Mouse (Mus musculus): ENCODE results near the gene Cdc14b. TPM values are rescaled to one million over a fixed set of nuclear protein-coding genes. Genes with fewer than 3 reads are reported as not detected.
A peak's percentile ranks its signal among the peaks of the same experiment; 100 is the strongest.

Gene Cdc14b
- polyA plus RNA-seq (2014; fragmentation: Nextera tagmentation; extraction: Ambion mirVana): 39.9 and 41.0 TPM in 2 replicates

DNA sequence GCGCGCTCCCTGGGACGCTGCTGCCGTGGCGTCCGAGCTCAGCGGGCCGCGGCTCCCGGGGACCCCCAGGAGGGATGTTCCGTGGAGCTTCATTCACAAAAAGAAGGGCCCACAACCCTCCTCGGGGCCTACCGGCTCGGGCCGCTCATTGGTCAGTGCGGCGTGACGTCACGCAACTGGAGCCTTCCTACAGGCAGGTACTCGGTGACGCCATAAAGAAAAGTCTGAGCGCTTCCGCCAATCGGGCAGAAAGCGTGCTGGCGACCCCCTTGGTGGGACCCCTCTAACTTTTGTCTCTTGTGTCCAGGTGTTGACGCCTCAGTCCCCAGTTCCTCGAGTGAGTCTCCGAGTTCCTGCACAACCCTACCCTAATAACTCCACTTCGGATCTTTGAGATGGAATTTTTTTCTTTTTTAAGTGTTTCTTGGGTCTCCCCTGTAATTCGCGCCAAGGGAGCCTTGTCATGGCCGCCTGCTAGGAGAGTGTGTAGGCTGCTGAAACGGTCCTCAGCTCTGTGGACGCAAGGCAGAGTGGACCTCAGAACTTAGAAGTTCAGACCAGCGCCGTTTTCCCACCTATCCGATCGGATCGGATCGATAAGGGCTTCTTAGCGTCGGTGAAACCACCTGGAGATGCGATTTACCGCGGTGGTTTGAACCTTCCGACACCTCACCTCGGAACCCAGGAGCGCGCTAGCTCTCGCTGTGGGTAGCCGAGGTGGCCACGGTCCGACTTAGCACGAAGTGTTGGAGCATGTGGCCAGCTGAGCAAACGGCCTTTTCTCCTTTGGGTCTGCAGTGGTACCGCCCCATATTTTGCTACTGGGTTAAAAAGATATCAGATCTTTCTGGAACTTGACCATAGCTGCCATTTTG is at the start of gene Cdc14b:
Cdc14b (minus strand) TSS at position 412 of the 875 bp plus-strand sequence.
- Histone ChIP-seq H3K27me3 (ENCODE audit: control insufficient read depth, insufficient read depth, low read length) (no peaks in the 10 kb centered on the region), H3K4me3 (ENCODE audit: low read depth, low read length) (peak within 1 kb of the TSS; percentile 78), H3K9me3 (ENCODE audit: control insufficient read depth, low read length) (no peaks in the 10 kb centered on the region), H3K9ac (ENCODE audit: low read length) (peak within 1 kb of the TSS; percentile 76), H3K27ac (replicated peaks; ENCODE audit: low read depth, low read length) (no peak within 1 kb of the TSS), H3K36me3 (ENCODE audit: control insufficient read depth, insufficient read depth, low read length) (no peaks in the 10 kb centered on the region), H3K4me2 (ENCODE audit: low read depth, severe bottlenecking) (peak within 1 kb of the TSS; percentile 98), H3K4me1 (ENCODE audit: control insufficient read depth, insufficient read depth, low read length) (0 out of 2 replicates have a peak, but pooled peaks cover 2% of the 10 kb centered on the region)
- WGBS: under 1% methylated on average over 57 of the region's 57 CpGs
- peak; percentile 96 for ATAC-seq (ENCODE audit: insufficient number of reproducible peaks, low FRiP score, low TSS enrichment, low read depth)
- DNase-seq (ENCODE audit: low spot score): peak; percentile 97

DNA sequence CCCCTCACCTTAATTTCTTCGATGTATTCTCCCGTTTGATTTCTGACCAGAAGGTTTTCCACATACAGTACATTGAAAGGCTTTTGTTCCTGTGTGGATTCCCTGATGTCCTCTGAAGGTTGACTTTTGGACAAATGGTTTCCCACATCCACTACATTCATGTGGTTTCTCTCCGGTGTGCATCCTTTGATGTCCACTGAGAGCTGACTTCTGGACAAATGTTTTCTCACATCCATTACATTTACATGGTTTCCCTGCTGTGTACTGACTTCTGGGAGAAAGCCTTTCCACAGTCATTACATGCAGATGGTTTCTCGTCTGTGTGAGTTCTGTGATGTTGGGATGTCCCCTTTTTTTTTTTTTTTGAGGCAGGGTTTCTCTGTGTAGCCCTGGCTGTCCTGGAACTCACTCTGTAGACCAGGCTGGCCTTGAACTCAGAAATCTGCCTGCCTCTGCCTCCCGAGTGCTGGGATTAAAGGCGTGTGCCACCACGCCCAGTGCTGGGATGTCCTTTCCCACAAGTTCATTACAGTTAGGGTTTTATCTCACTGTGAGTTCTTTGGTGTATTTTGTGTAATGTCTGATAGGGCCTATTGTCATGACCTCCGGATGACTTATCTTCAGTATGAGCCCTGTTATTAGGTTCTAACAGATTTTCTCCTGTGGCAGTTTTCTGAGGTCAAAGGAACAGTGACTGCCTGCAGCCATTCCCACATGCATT is 47.6 kb upstream of the Cdc14b start:
- Histone ChIP-seq H3K4me3 (ENCODE audit: low read depth, low read length) (no peak overlapping the region), H3K4me1 (ENCODE audit: control insufficient read depth, insufficient read depth, low read length) (no peaks in the 10 kb centered on the region), H3K36me3 (ENCODE audit: control insufficient read depth, insufficient read depth, low read length) (no peaks in the 10 kb centered on the region), H3K27ac (replicated peaks; ENCODE audit: low read depth, low read length) (no peak overlapping the region), H3K27me3 (ENCODE audit: control insufficient read depth, insufficient read depth, low read length) (no peaks in the 10 kb centered on the region), H3K9me3 (ENCODE audit: control insufficient read depth, low read length) (no peaks in the 10 kb centered on the region), H3K9ac (ENCODE audit: low read length) (no peak overlapping the region), H3K4me2 (ENCODE audit: low read depth, severe bottlenecking) (no peak overlapping the region)
- no peak for ATAC-seq (ENCODE audit: insufficient number of reproducible peaks, low FRiP score, low TSS enrichment, low read depth)
- WGBS: 83% methylated on average over 8 of the region's 8 CpGs
- DNase-seq (ENCODE audit: low spot score): no peak

- Histone ChIP-seq H3K4me1 (ENCODE audit: control insufficient read depth, insufficient read depth, low read length) (no peaks in the 10 kb centered on the region), H3K27ac (replicated peaks; ENCODE audit: low read depth, low read length) (no peak overlapping the region), H3K4me2 (ENCODE audit: low read depth, severe bottlenecking) (no peak overlapping the region), H3K36me3 (ENCODE audit: control insufficient read depth, insufficient read depth, low read length) (no peaks in the 10 kb centered on the region), H3K27me3 (ENCODE audit: control insufficient read depth, insufficient read depth, low read length) (no peaks in the 10 kb centered on the region), H3K4me3 (ENCODE audit: low read depth, low read length) (no peak overlapping the region), H3K9me3 (ENCODE audit: control insufficient read depth, low read length) (no peaks in the 10 kb centered on the region), H3K9ac (ENCODE audit: low read length) (no peak overlapping the region)
- DNase-seq (ENCODE audit: low spot score) (no peak), ATAC-seq (ENCODE audit: insufficient number of reproducible peaks, low FRiP score, low TSS enrichment, low read depth) (no peak)
- 83% methylated on average over 8 of the region's 8 CpGs for WGBS
These were observed 45.2 kb upstream of the Cdc14b start for GRCm38 (mm10) chr13:64320334-64320733.

- no peaks in the 10 kb centered on the region for H3K9me3 ChIP-seq (ENCODE audit: control insufficient read depth, low read length)
- DNase-seq (ENCODE audit: low spot score): no peak
- H3K9ac ChIP-seq (ENCODE audit: low read length): no peak overlapping the region
- ATAC-seq (ENCODE audit: insufficient number of reproducible peaks, low FRiP score, low TSS enrichment, low read depth): no peak
- H3K27me3 ChIP-seq (ENCODE audit: control insufficient read depth, insufficient read depth, low read length): no peaks in the 10 kb centered on the region
- no peak overlapping the region for H3K4me3 ChIP-seq (ENCODE audit: low read depth, low read length)
- no peak overlapping the region for H3K4me2 ChIP-seq (ENCODE audit: low read depth, severe bottlenecking)
- no peaks in the 10 kb centered on the region for H3K36me3 ChIP-seq (ENCODE audit: control insufficient read depth, insufficient read depth, low read length)
- no peak overlapping the region for H3K27ac ChIP-seq (replicated peaks; ENCODE audit: low read depth, low read length)
- H3K4me1 ChIP-seq (ENCODE audit: control insufficient read depth, insufficient read depth, low read length): no peaks in the 10 kb centered on the region
These were observed 44.7 kb upstream of the Cdc14b start for GRCm38 (mm10) chr13:64319782-64320181.

DNA sequence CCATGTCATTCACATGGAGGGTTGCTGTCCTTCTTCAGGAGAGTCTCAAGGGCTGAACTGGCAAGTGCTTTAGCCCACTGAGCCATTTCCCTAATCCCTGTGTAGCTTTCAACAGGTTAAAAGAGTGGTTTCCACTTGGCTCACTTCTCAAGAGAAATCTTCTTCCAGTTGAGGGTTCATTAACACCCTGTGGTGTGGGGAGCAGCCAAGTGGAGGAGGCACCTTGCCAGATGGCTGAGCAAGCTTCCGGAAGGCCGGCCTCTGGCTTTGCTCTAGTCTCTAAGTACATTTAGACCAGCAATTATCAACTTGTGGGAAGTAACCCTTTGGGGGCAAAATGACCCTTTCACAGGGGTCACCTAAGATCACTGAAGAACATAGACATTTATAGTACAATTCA is 43.3 kb upstream of the Cdc14b start:
- no peaks in the 10 kb centered on the region for H3K27me3 ChIP-seq (ENCODE audit: control insufficient read depth, insufficient read depth, low read length)
- no peak overlapping the region for H3K9ac ChIP-seq (ENCODE audit: low read length)
- H3K4me2 ChIP-seq (ENCODE audit: low read depth, severe bottlenecking): no peak overlapping the region
- DNase-seq (ENCODE audit: low spot score) (no peak), ATAC-seq (ENCODE audit: insufficient number of reproducible peaks, low FRiP score, low TSS enrichment, low read depth) (no peak)
- H3K36me3 ChIP-seq (ENCODE audit: control insufficient read depth, insufficient read depth, low read length): no peaks in the 10 kb centered on the region
- H3K4me1 ChIP-seq (ENCODE audit: control insufficient read depth, insufficient read depth, low read length): no peaks in the 10 kb centered on the region
- no peak overlapping the region for H3K4me3 ChIP-seq (ENCODE audit: low read depth, low read length)
- H3K9me3 ChIP-seq (ENCODE audit: control insufficient read depth, low read length): no peaks in the 10 kb centered on the region
- no peak overlapping the region for H3K27ac ChIP-seq (replicated peaks; ENCODE audit: low read depth, low read length)
- WGBS: 67% methylated on average over 2 of the region's 2 CpGs

DNA sequence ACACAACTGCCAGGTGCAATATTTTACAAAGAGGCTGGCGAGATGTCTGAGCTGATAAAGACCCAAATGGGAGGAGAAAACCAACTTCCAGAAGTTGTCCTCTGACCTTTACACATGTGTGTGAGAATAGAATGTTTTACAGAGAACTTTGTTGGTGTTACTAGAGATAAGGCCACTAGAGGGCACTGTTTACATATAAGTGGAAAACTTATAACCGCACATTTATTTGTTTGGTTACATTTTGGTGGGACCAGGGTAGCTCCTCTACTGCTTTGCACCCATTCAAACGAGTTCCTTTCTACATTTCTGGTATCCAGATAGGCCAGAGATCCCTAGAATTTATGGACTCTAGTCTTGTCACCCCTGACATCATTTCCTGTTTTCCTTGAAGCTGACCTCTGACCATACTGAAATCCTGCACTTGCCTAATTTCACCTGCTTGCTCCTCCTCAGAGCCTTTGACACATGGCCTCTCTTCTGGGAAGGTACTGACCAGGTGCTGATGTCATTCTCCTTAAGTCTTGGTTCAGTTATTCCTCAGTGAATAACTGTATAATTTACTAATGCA is 40.5 kb upstream of the Cdc14b start:
- no peak for ATAC-seq (ENCODE audit: insufficient number of reproducible peaks, low FRiP score, low TSS enrichment, low read depth)
- Histone ChIP-seq H3K27ac (replicated peaks; ENCODE audit: low read depth, low read length) (no peak overlapping the region), H3K4me3 (ENCODE audit: low read depth, low read length) (no peak overlapping the region), H3K27me3 (ENCODE audit: control insufficient read depth, insufficient read depth, low read length) (no peaks in the 10 kb centered on the region), H3K36me3 (ENCODE audit: control insufficient read depth, insufficient read depth, low read length) (no peaks in the 10 kb centered on the region), H3K9me3 (ENCODE audit: control insufficient read depth, low read length) (no peaks in the 10 kb centered on the region), H3K4me2 (ENCODE audit: low read depth, severe bottlenecking) (no peak overlapping the region), H3K4me1 (ENCODE audit: control insufficient read depth, insufficient read depth, low read length) (no peaks in the 10 kb centered on the region), H3K9ac (ENCODE audit: low read length) (no peak overlapping the region)
- no peak for DNase-seq (ENCODE audit: low spot score)
- 2% methylated on average over 3 of the region's 3 CpGs for WGBS

- ATAC-seq (ENCODE audit: insufficient number of reproducible peaks, low FRiP score, low TSS enrichment, low read depth): no peak
- Histone ChIP-seq H3K27ac (replicated peaks; ENCODE audit: low read depth, low read length) (no peak overlapping the region), H3K36me3 (ENCODE audit: control insufficient read depth, insufficient read depth, low read length) (no peaks in the 10 kb centered on the region), H3K27me3 (ENCODE audit: control insufficient read depth, insufficient read depth, low read length) (no peaks in the 10 kb centered on the region), H3K4me3 (ENCODE audit: low read depth, low read length) (no peak overlapping the region), H3K4me1 (ENCODE audit: control insufficient read depth, insufficient read depth, low read length) (no peaks in the 10 kb centered on the region), H3K9ac (ENCODE audit: low read length) (no peak overlapping the region), H3K9me3 (ENCODE audit: control insufficient read depth, low read length) (no peaks in the 10 kb centered on the region), H3K4me2 (ENCODE audit: low read depth, severe bottlenecking) (no peak overlapping the region)
- WGBS: 71% methylated on average over 3 of the region's 3 CpGs
- no peak for DNase-seq (ENCODE audit: low spot score)
These were observed 39.0 kb upstream of the Cdc14b start for GRCm38 (mm10) chr13:64314041-64314440.

GRCm38 (mm10) chr13:64312916-64313289 is 37.8 kb upstream of the Cdc14b start:
- H3K27me3 ChIP-seq (ENCODE audit: control insufficient read depth, insufficient read depth, low read length): no peaks in the 10 kb centered on the region
- H3K36me3 ChIP-seq (ENCODE audit: control insufficient read depth, insufficient read depth, low read length): no peaks in the 10 kb centered on the region; the same call in 1 of the 2 replicates
- ATAC-seq (ENCODE audit: insufficient number of reproducible peaks, low FRiP score, low TSS enrichment, low read depth) (peak; percentile 56), DNase-seq (ENCODE audit: low spot score) (no peak)
- WGBS: 3% methylated on average over 2 of the region's 2 CpGs
- H3K4me3 ChIP-seq (ENCODE audit: low read depth, low read length): peak overlapping the region; percentile 70
- H3K4me2 ChIP-seq (ENCODE audit: low read depth, severe bottlenecking): peak overlapping the region; percentile 50; the same call in 1 of the 2 replicates
- H3K4me1 ChIP-seq (ENCODE audit: control insufficient read depth, insufficient read depth, low read length): no peaks in the 10 kb centered on the region
- H3K27ac ChIP-seq (replicated peaks; ENCODE audit: low read depth, low read length): no peak overlapping the region
- H3K9me3 ChIP-seq (ENCODE audit: control insufficient read depth, low read length): no peaks in the 10 kb centered on the region
- peak overlapping the region; percentile 12; the same call in 1 of the 2 replicates for H3K9ac ChIP-seq (ENCODE audit: low read length)

Data from limb, embryonic 11.5 days (tissue).